Mouse (Mus musculus) lung, embryonic 14.5 days (tissue): Measurements from ENCODE around the gene Sox6. TPM values are rescaled to one million over a fixed set of nuclear protein-coding genes. Genes with fewer than 3 reads are reported as not detected.

ENCODE experiments used
- ATAC-seq: fragments of 200-750 bp; cut with Nextera tagmentation; 2 replicates; pipeline ENCODE4 v1.8.0; 2017; ENCODE audit warnings: mild to moderate bottlenecking, moderate TSS enrichment, moderate library complexity; ENCODE audit not compliant: insufficient read depth
- DNase-seq: peaks from one replicate; pipeline ENCODE4 v3.0.0-alpha.2; 2015
- H3K27ac ChIP-seq: fragments of 300-500 bp; sonication (generic); 2 replicates; pipeline ENCODE4 v1.5.1; 2014; ENCODE audit warnings: low read depth, mild to moderate bottlenecking, moderate library complexity
- H3K27me3 ChIP-seq: fragments of 300-500 bp; sonication (generic); 2 replicates; pipeline ENCODE4 v1.6.1; 2014; ENCODE audit warnings: low read length, control low read depth; ENCODE audit not compliant: insufficient read depth
- H3K36me3 ChIP-seq: fragments of 300-500 bp; sonication (generic); 2 replicates; pipeline ENCODE4 v1.6.1; 2014; ENCODE audit warnings: control low read depth; ENCODE audit not compliant: insufficient read depth
- H3K4me1 ChIP-seq: fragments of 300-500 bp; sonication (generic); 2 replicates; pipeline ENCODE4 v1.6.1; 2014; ENCODE audit warnings: antibody characterized with exemption, control low read depth; ENCODE audit not compliant: insufficient read depth
- H3K4me2 ChIP-seq: fragments of 300-500 bp; sonication (generic); 2 replicates; pipeline ENCODE4 v1.6.1; 2014; ENCODE audit warnings: mild to moderate bottlenecking
- H3K4me3 ChIP-seq: fragments of 300-500 bp; sonication (generic); 2 replicates; pipeline ENCODE4 v1.5.1; 2014; ENCODE audit warnings: low read depth, low read length
- H3K9ac ChIP-seq: fragments of 300-500 bp; sonication (generic); 2 replicates; pipeline ENCODE4 v1.6.1; 2014
- H3K9me3 ChIP-seq: fragments of 300-500 bp; sonication (generic); 2 replicates; pipeline ENCODE4 v1.6.1; 2016; ENCODE audit warnings: low read depth, low read length, control low read depth
- CTCF ChIP-seq: IDR thresholded peaks from 2 replicates; pipeline ENCODE4 v1.5.1; 2016; ENCODE audit warnings: antibody characterized with exemption, low read depth
- WGBS: fragments of 180-500 bp; shearing (Covaris S2); extraction: QIAGEN DNeasy Blood & Tissue Kit; methylation state at CpG from one replicate; pipeline ENCODE4 v1.1.7; 2014; 5-methylcytosine and 5-hydroxymethylcytosine counted together
- polyA plus RNA-seq: library from polyadenylated mRNA; unstranded; fragments of >200 nt; fragmentation: Nextera tagmentation; extraction: Ambion mirVana; gene quantifications from 2 replicates; pipeline ENCODE4 v1.2.1, GENCODE M21; 2014

Gene Sox6
- polyA plus RNA-seq, 1 experiment from 2014 or later = 22.0 TPM

GRCm38 (mm10) chr7:115779544-115779943 is 259.1 kb downstream of the Sox6 start:
- H3K27me3 ChIP-seq = no peaks in the 10 kb centered on the region
- H3K4me3 ChIP-seq = no peak overlapping the region
- ATAC-seq (no peak), DNase-seq (no peak)
- H3K4me2 ChIP-seq = no peak overlapping the region
- 95% methylated on average over 2 of the region's 2 CpGs for WGBS
- H3K4me1 ChIP-seq = no peaks in the 10 kb centered on the region
- no peak overlapping the region for H3K27ac ChIP-seq
- H3K36me3 ChIP-seq = no peaks in the 10 kb centered on the region
- no peak for TF ChIP-seq CTCF
- H3K9ac ChIP-seq = no peak overlapping the region
- no peaks in the 10 kb centered on the region for H3K9me3 ChIP-seq

GRCm38 (mm10) chr7:115776736-115777135 is 261.9 kb downstream of the Sox6 start:
- TF ChIP-seq CTCF = no peak
- DNase-seq = peak; percentile 25
- Histone ChIP-seq H3K4me1 (no peaks in the 10 kb centered on the region), H3K9ac (no peak overlapping the region), H3K36me3 (no peaks in the 10 kb centered on the region), H3K4me2 (no peak overlapping the region), H3K27me3 (no peaks in the 10 kb centered on the region), H3K4me3 (no peak overlapping the region), H3K27ac (no peak overlapping the region), H3K9me3 (no peaks in the 10 kb centered on the region)
- ATAC-seq = no peak
- WGBS = 54% methylated on average over 7 of the region's 7 CpGs

- Histone ChIP-seq H3K9ac (no peak overlapping the region), H3K27ac (no peak overlapping the region), H3K9me3 (no peaks in the 10 kb centered on the region), H3K27me3 (no peaks in the 10 kb centered on the region), H3K4me2 (no peak overlapping the region), H3K4me3 (no peak overlapping the region), H3K36me3 (no peaks in the 10 kb centered on the region), H3K4me1 (no peaks in the 10 kb centered on the region)
- ATAC-seq (0 out of 2 replicates have a peak, but pooled peaks have one; percentile 24), DNase-seq (peak; percentile 20)
- no peak for TF ChIP-seq CTCF
- WGBS = 53% methylated on average over 5 of the region's 5 CpGs
Measured at GRCm38 (mm10) chr7:115776324-115776723, 262.3 kb downstream of the Sox6 start.

- no peaks in the 10 kb centered on the region for H3K36me3 ChIP-seq
- H3K27me3 ChIP-seq = no peaks in the 10 kb centered on the region
- TF ChIP-seq CTCF = no peak
- H3K4me1 ChIP-seq = no peaks in the 10 kb centered on the region; the same call in 1 of the 2 replicates
- H3K27ac ChIP-seq = no peak overlapping the region
- WGBS = 31% methylated on average over 8 of the region's 8 CpGs
- DNase-seq (peak; percentile 65), ATAC-seq (peak; percentile 84)
- no peak overlapping the region for H3K4me3 ChIP-seq
- no peaks in the 10 kb centered on the region for H3K9me3 ChIP-seq
- no peak overlapping the region for H3K9ac ChIP-seq
- H3K4me2 ChIP-seq = no peak overlapping the region
Measured at GRCm38 (mm10) chr7:115766316-115766715, 272.3 kb downstream of the Sox6 start.

- H3K4me3 ChIP-seq = no peak overlapping the region
- no peak for TF ChIP-seq CTCF
- H3K4me1 ChIP-seq = no peaks in the 10 kb centered on the region; the same call in 1 of the 2 replicates
- no peaks in the 10 kb centered on the region for H3K9me3 ChIP-seq
- no peak overlapping the region for H3K27ac ChIP-seq
- ATAC-seq (no peak), DNase-seq (peak; percentile 50)
- no peaks in the 10 kb centered on the region for H3K27me3 ChIP-seq
- H3K36me3 ChIP-seq = no peaks in the 10 kb centered on the region
- H3K9ac ChIP-seq = no peak overlapping the region
- WGBS = 43% methylated on average over 2 of the region's 2 CpGs
- no peak overlapping the region for H3K4me2 ChIP-seq
Measured at GRCm38 (mm10) chr7:115763851-115764250, 274.7 kb downstream of the Sox6 start.

- WGBS = 37% methylated on average over 1 of the region's 1 CpGs
- Histone ChIP-seq H3K4me2 (no peak overlapping the region), H3K27me3 (no peaks in the 10 kb centered on the region), H3K36me3 (no peaks in the 10 kb centered on the region), H3K4me3 (no peak overlapping the region), H3K4me1 (no peaks in the 10 kb centered on the region), H3K9ac (no peak overlapping the region), H3K9me3 (no peaks in the 10 kb centered on the region), H3K27ac (no peak overlapping the region)
- DNase-seq = no peak
- ATAC-seq = no peak
- no peak for TF ChIP-seq CTCF
Measured at GRCm38 (mm10) chr7:115758172-115758571, 280.4 kb downstream of the Sox6 start.

GRCm38 (mm10) chr7:115755272-115755671 is 283.3 kb downstream of the Sox6 start:
- Histone ChIP-seq H3K4me2 (no peak overlapping the region), H3K9ac (no peak overlapping the region), H3K9me3 (no peaks in the 10 kb centered on the region), H3K4me1 (peaks cover 11% of the 10 kb centered on the region; the same call in 1 of the 2 replicates), H3K36me3 (no peaks in the 10 kb centered on the region), H3K27me3 (no peaks in the 10 kb centered on the region), H3K27ac (no peak overlapping the region), H3K4me3 (no peak overlapping the region)
- no peak for ATAC-seq
- 53% methylated on average over 4 of the region's 4 CpGs for WGBS
- no peak for DNase-seq
- TF ChIP-seq CTCF = no peak

GRCm38 (mm10) chr7:115754216-115754615 is 284.4 kb downstream of the Sox6 start:
- no peak for ATAC-seq
- 78% methylated on average over 7 of the region's 7 CpGs for WGBS
- no peak for DNase-seq
- no peak for TF ChIP-seq CTCF
- H3K9ac ChIP-seq = no peak overlapping the region
- H3K9me3 ChIP-seq = no peaks in the 10 kb centered on the region
- H3K4me1 ChIP-seq = peaks cover 13% of the 10 kb centered on the region; the same call in 1 of the 2 replicates
- no peak overlapping the region for H3K27ac ChIP-seq
- H3K36me3 ChIP-seq = no peaks in the 10 kb centered on the region
- no peaks in the 10 kb centered on the region for H3K27me3 ChIP-seq
- no peak overlapping the region for H3K4me2 ChIP-seq
- no peak overlapping the region for H3K4me3 ChIP-seq
